Mouse (Mus musculus) erythroblast, embryonic 14.5 days (primary cell): ENCODE results near the gene Rpl15.

Source experiments
- GATA1 ChIP-seq: IDR thresholded peaks from 2 replicates; pipeline ENCODE4 v1.6.1; 2012; ENCODE audit warnings: low read length, inconsistent platforms, mixed read lengths
- TAL1 ChIP-seq: IDR thresholded peaks from 3 replicates; pipeline ENCODE4 v1.6.1; 2012; ENCODE audit warnings: low read length, inconsistent platforms, mixed read lengths

DNA sequence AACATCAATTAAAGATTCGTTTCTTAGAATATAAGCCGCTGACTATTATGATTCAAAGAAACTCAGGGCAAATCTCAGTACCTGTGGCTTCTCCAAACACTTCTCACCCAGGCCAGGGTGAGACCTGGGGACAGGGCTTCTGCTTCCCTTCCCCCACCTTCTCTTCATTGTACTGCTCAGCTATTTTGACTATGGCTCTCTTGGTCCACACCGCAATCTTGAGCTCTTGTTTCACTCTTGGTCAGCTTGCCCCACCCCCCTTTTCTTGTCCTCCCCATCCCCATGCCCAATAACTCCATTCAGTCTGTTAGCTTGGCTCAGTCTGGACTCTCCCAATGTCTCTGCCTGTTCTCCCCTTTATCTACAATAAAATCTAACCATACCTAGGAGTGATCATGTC is 14.3 kb upstream of the Rpl15 start:
- TF ChIP-seq GATA1 (no peak), TAL1 (no peak)
